Mouse (Mus musculus) E14TG2a.4 (cell line): ENCODE results near the gene Hps4.

Experiments
- CTCF ChIP-seq: conservative IDR thresholded peaks from 2 replicates; pipeline ENCODE4 v1.5.1; 2014; ENCODE audit warnings: low read length
- NANOG ChIP-seq: IDR thresholded peaks from 2 replicates; pipeline ENCODE4 v1.6.1; 2014; ENCODE audit warnings: borderline replicate concordance, low read length, mixed read lengths
- POU5F1 ChIP-seq: IDR thresholded peaks from 2 replicates; pipeline ENCODE4 v1.6.1; 2014; ENCODE audit warnings: low read length, borderline replicate concordance

GRCm38 (mm10) chr5:112300721-112301308 is 42.1 kb upstream of the Hps4 start:
- TF ChIP-seq CTCF, result no peak
- no peak for TF ChIP-seq POU5F1
- TF ChIP-seq NANOG, result no peak
